Mouse (Mus musculus): ENCODE measurements at regions not wholly inside any gene's neighbourhood (a gene's known extent, or its start where the extent isn't known, plus 50 kb on each side); places are given as distances from the start of the nearest gene placed in this dataset.

- Histone ChIP-seq H3K4me2 (ENCODE audit: low read depth, low read length) (no peak overlapping the region), H3K4me3 (replicated peaks; ENCODE audit: low read length) (no peak overlapping the region), H3K4me1 (ENCODE audit: control insufficient read depth, insufficient read depth, low read length) (no peaks in the 10 kb centered on the region), H3K9me3 (replicated peaks; ENCODE audit: control insufficient read depth, low read length) (peaks cover 15% of the 10 kb centered on the region), H3K27me3 (ENCODE audit: control insufficient read depth, insufficient read depth, low read length) (no peaks in the 10 kb centered on the region), H3K36me3 (ENCODE audit: control insufficient read depth, insufficient read depth, low read length) (0 out of 2 replicates have a peak, but pooled peaks cover 3% of the 10 kb centered on the region), H3K9ac (ENCODE audit: low read length) (no peak overlapping the region), H3K27ac (ENCODE audit: low read length) (no peak overlapping the region)
- no peak for ATAC-seq (ENCODE audit: insufficient read depth, low FRiP score)
These were observed 179.9 kb downstream of the Xxylt1 start for GRCm38 (mm10) chr16:30901309-30901708.

All from stomach, embryonic 16.5 days (tissue).